Mouse (Mus musculus) layer of hippocampus, adult 9-11 months (tissue): ENCODE results near the gene Zdhhc24.
"Not testable (repeated sequence)": the region's sequence is repeated elsewhere in the genome, so short reads cannot be mapped to it uniquely, and the experiment has no call there.

Experiments used
- DNase-seq: peaks from one replicate; pipeline ENCODE4 v3.0.0; 2022

The Zdhhc24 gene

DNA sequence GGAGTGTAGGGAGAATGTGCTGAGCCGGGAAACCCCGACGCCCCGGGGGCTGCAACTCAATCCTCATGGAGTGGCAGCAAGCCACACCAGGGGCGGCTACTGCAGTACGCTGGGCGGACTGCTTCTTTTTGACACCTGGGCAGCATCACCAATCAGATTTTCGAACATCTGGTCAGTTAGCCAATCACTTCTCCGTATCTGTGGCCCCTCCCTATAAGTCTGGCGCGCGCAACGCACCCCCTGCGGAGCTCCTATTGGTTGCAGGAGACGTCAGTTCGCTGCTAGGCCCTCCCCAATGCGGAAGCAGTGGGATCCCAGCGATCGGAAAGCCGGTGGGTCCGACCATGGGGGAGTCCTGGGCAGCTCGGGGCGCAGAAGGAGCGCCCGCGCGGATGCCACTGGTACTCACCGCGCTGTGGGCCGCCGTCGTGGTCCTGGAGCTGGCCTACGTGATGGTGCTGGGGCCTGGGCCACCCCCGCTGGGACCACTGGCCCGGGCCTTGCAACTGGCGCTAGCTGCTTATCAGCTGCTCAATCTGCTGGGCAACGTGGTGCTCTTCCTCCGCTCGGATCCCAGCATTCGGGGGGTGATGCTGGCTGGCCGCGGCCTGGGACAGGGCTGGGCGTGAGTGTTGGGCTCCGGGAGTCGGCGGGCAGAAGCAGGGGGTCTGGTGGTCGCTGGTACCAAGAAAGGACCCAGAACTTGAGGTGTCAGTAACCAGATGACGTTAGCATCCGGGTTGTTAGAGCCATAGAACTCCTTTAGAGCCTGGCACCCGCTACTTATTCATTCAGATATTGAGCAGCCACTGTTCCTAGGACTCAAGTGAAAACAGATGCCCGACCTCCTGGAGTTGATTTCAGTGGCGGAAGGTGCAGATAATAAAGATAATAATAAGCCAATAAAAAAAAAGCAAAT lies at the start of gene Zdhhc24:
Zdhhc24 (plus strand) TSS at position 264 of the 919 bp plus-strand sequence.
- DNase-seq, result peak; percentile 95

DNA sequence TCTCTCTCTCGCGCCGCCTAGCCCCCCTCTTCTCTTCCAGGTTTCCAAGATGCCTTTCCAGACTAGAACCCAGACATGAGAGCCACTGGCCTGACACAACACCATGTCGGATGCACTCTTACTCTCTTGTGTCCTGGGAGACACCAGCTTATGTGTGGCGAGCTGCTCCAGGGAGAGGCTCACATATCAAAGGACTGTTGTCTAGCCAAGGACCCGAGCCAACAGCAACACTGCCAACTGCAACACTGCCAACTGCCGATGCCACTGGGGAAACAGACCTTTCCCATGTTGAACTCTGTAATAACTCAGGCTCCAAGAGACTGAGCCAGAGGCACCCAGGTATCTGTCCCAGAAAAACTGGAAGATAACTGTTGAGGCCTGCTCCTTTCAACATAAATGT lies 49.3 kb upstream of the Zdhhc24 start:
- peak; percentile 62 for DNase-seq

DNA sequence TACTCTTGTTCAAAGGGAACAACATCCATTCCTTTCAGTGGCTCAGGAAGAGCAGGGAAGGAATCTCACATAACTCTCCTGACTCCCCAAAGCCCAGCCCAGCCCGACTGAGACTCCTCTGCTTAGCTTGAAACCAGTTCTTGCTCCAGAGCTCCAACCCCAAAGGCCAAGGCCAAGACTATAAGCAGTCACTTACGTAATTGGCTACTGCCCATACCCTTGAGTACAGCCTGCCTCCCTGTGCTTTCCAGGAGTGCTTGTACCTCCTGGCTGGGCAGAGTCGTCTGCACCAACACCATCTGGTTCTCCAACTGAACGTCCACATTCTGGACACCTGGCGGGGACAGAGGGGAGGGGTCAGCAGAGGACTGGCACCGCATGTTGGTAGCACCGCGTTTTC lies 44.5 kb upstream of the Zdhhc24 start:
- DNase-seq, result no peak

DNA sequence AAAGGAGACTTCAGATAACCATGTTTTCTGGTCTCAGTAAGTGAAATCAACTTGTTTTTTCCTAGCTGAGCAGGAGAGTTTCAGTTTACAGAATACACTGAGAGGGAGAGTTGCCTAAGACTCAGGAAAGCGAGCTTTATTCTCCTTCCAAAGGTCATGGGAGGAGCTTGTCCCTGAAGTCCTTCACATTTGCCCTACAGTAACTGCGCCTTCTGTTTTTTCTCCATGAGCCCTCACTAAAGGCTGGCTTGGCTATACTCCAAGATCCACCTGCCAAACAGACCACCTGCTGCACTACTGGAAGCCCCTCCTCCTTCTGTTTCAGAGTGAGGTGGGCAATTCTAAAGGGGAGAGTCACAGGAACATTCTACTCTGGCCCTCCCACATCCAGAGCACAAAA lies 42.4 kb upstream of the Zdhhc24 start:
- no peak for DNase-seq

DNA sequence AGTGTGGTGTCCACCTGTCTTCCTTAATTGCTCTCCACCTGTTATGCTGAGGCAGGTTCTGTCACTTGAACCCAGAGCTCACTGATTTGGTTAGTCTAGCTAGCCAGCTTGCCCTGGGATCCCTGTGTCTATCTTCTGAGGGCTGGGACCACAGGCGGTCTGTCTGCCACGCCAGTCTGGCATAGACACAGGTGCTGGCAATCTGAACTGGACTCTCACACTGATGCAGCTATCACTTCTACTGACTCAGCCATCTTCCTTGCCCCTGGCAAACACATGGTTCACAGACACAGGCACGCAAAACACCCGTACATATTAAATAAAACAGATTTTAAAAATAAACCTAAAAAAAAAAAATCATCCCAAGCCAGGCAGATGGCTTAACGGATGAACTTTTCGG lies 41.4 kb upstream of the Zdhhc24 start:
- no peak for DNase-seq

DNA sequence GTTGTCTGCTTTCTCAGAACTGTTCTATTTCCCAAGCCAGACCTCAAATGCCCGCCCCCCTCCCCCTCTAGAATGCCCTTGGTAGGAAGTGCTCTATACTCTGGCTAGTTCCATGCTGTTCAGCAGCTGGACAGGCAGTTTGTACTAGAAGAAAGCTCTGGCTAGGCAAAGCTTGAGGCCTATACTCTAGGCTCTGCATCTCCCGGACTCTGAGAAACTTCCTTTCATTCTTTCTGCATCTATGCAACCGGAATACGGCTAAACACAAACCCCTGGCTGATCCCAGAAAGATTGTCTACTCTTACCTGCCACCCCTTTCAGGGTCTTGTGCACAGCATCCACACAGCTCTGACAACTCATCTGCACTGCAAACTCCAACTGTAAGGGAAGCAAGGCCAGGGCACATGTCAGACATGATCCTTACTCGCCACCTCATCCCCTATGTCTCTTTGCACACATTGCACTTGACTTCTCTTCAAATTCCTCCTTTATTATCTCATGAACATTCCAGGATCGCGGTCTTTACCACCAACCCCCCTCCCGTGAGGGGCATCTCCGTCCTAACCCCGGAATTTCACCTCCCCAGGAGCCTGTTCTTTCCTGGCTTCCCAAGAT lies 39.8 kb upstream of the Zdhhc24 start:
- DNase-seq, result no peak

DNA sequence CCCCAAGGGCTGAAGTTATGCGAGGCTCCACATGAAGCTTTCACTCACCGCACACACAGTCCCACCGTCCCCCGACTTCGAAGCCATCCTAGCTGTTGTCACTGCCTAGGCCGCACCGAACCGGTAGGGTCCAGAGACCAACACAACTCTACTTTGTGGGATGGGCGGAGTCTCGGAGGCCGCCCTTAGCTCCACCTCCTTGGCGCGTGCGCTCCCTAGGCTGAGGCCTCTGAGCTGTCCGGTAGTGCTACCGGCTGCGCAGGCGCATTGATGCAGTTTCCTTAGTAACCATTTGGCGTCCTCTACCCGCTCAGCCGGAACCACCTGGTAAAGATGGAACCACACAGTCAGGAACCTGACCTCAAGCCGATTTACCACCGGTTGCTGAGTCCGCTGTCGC lies 39.3 kb upstream of the Zdhhc24 start, which contains the start of the genes Ccs and Ccdc87:
Ccs (minus strand) TSS at position 184 of the 400 bp plus-strand sequence.
Ccdc87 (plus strand) TSS at position 218 of the 400 bp plus-strand sequence.
- DNase-seq, result peak; percentile 98

DNA sequence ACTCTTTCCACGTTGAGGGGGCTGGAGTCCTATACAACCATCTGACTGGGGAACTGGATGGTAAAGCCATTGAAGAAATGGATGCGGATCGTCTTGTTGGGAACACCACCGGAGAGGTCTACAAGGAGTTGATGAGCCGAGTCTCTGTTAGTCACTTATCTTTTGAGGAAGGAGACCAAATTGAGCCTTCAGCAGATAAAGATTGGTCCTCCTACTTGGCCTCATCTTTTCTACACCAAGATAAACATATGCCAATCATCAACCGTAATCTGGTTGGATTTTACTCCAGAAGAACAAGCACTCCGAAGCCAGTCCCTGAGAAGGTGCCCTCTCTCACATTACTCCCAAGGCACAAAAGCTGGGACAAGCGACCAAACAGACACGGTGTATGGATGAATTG lies 37.6 kb upstream of the Zdhhc24 start:
- DNase-seq, result no peak

DNA sequence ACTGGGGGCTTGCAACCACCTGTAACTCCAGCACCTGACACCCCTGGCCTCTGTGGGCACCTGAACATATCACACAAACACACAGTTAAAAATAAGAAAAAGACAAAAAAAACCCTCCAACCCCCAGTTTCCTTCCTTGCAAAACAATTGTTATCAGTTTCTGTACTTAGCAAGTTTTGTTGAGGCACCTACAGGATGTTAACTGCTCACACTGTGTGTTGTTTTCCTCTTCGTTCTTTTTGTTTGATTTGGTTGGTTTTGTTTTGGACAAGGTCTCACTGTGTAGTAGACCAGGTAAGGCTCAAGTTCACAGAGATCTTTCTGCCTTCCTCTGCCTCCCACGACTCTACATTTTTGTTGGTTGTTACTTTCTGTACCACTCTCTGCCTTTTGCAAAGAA lies 35.9 kb upstream of the Zdhhc24 start:
- no peak for DNase-seq

DNA sequence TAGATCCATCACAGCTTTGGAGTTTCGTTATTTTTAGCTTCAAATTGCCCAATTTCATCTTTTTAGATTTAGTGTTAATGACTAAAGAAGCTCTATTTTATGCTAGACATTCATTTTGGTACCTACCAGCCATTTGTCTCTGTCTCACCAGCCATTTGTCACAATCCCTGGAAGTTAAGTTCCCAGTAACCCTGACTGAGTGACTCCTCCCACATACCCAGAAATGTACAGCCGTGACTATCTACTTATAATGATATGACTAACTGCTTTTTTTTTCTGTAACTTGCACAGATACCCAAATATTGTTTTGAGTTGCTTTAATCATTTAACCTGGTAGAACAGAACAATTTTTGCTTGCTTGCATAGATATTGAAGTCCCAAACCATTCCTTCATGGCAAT lies 32.6 kb upstream of the Zdhhc24 start:
- DNase-seq, result no peak

DNA sequence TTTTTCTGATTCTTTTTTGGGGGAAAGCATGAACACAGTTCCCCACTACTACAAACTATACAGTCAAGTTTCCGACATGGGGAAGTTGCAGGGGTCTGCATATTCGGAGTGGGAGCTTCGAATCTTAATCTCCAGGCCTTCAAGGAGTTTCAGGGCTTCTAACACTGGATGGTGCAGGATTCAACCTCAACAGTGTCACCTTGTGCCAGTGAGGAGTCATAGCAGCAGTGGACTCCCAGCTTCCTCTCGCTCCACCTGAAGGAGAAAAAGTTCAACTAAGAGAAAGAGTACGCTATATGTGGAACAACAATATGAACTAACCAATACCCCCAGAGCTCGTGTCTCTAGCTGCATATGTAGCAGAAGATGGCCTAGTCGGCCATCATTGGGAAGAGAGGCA lies 31.0 kb upstream of the Zdhhc24 start:
- DNase-seq, result no peak

DNA sequence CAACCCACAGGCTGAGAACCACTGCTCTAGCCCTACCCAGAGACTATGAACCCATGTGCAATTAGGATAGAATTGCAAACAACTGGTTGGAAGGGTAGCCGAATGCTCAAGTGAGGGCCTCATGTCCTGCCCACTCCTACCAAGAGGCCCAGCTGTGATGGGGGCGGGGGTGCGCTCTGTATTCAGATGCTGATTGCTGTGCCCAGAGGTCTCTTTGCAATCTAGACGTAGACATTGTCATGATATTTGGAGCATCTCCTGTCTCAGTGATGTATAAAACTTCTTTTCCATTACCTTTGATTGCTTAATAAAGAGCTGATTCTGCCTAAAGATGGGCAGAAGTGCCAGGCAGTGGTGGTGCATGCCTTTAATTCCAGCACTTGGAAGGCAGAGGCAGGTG lies 28.7 kb upstream of the Zdhhc24 start:
- DNase-seq, result no peak

DNA sequence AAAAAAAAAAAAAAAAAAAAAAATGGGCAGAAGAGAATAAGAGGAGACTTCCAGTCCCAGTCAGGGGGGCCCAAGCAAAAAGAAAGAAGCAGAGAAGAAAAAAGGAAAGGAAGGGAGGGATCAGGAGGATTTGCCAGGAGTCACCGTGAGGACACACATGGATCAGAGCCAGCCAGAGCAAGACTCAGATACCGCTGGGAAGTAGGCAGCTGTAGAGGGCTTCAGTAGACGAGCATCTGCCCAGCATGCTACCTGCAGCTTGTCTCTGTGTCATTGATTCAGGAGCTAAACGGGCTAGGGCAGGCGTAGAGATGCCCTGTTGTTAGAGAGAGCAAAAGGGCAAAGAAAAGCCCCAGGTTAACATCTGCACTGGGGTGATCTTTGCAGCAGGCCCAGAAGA lies 28.2 kb upstream of the Zdhhc24 start:
- DNase-seq, result no peak

DNA sequence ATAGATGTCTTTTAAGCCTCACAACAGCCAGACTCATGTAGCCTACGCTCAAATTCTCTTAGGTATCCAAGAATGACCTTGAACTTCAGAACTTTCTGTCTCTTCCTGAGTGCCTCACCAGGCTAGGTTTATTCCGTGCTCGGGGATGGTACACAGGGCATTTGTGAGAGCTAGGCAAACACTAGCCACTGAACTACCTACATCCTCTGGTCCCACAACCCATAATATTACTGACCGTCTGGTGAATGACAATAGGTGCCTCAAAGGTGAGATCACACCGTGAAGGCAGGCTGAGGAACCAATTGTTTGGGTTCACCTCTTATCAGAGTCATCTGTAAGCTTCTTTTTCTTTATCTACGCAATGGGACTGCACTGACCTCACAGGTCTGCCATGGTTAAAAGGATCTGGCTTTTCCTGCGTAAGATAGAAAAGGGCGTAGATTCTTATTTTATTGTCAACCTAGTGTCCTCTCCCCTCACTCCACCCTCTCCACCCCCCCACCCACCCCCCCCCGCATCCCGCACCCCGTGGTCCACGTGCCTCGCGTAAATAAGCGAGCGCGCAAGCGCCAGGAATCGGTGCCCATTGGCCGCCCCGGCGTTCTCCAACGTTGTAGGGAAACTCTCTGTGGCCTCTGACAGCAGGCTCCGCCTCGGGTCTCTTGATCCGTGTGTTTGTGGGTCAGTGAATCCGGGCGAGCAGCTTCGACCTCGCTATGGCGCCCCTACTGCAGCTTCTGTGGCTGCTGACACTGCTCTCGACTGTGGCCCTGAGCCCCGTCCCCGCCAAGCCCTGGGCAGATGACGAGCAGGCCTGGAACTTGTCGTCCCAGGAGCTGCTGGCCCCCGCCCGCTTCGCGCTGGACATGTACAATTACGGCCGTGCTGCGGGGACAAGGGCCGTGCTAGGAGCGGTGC lies 23.7 kb upstream of the Zdhhc24 start, which contains the start of gene Ctsf:
Ctsf (plus strand) TSS at position 579 of the 918 bp plus-strand sequence.
- DNase-seq, result peak; percentile 94

DNA sequence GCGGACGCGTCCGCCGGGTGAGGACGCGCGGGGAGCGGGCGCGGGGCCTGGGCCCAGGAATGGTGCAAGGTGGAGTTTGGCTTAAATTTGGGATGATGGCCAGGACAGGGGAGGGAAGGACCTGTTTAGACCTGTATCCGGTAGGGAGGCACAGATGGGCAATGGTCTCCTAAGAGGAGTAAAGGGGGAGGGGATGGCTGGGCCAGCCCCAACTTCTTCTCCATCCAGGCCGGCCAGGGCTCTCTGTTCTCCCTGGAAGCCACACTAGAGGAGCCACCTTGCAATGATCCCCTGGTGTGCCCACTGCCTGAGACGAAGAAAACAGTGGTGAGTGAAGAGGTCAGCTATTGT lies 23.0 kb upstream of the Zdhhc24 start:
- DNase-seq, result no peak

DNA sequence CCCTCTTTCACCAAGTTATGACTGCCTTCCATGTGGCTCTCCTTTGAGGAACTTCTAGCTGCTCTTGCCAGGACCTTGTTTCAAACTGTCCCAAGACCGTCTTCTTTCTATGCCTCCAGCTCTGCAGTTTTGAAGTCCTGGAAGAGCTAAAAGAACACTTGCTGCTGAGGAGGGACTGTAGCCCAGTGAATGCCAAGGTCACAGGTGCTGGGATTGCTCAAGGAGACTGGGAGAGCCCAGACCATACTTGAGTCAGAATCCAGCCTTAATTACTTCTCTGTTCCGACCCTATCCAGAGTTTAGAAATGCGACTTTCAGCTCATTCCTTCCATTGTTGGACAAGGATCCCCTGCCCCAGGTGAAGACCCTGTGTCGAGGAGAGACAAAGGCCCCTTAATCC lies 22.5 kb upstream of the Zdhhc24 start:
- no peak for DNase-seq

DNA sequence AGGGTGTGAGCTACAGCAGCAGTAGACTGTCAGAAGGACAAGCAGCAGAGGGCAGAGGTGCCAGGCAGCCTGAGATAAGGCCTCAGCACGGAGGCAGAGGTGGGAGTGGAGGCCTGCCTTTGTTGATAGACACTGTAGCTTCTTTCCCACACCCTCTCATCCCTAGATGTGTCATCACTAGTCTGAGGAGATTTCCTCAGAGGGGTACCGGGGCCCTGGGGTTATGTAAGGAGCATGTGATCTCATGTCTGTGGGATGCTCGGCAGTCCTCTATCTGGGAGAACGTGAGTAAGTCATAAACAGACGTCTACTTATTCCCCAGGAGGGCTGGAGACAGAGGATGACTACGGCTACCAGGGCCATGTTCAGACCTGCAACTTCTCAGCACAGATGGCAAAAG lies 19.4 kb upstream of the Zdhhc24 start:
- DNase-seq, result no peak

DNA sequence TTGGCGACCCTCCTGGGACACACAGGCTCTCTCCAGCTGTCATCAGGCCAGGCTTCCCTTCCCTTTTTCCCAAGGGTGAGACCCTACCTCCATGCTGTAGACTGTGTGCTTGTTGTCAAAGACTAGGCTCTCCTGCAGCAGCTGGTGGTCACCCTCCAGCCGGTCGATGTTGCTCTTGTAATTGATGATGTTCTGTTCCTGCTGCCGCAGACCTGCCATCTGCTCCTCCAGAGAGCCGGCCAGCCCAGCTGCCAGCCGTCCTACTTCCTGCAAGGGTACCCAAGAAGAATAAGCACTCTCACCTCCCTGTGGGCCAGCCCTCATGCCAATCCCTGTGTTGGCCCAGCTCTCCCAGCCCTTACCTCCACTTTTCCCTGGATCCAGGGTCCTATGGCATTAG lies 15.4 kb upstream of the Zdhhc24 start:
- DNase-seq, result no peak

DNA sequence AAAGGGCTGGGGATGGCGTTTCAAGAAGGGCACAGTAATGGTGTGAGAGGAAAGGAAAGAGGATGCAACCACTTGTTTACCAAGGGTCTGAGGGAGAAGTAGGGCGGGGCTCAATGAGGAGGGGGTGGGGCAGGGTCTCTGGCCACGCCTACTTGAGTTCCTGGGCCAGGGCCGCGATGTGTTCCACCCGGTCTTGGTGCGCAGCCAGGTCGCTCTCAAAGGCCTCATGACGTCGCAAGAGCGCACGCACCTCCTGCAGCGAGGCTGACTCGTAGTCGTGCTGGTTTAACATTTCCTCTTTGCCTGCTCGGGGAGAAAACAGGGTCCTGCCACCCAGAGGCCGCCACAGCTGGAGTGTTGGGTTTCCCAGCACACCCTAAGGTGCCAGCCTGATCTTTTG lies 13.3 kb upstream of the Zdhhc24 start:
- no peak for DNase-seq

DNA sequence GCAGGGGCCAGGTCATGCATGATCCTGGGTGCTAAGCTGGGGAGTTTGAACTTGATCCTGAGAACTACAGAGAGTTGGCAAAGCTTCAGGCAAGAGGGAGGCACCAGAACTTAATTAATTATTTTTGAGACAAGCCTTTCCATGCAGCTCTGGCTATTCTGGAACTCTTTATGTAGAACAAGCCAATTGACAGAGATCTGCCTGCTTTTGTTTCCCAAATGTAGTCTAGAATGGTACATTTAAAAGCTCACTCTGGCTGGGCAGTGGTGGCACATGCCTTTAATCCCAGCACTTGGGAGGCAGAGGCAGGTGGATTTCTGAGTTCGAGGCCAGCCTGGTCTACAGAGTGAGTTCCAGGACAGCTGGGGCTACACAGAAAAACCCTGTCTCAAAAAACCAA lies 3.9 kb upstream of the Zdhhc24 start:
- DNase-seq, result not testable (repeated sequence)

DNA sequence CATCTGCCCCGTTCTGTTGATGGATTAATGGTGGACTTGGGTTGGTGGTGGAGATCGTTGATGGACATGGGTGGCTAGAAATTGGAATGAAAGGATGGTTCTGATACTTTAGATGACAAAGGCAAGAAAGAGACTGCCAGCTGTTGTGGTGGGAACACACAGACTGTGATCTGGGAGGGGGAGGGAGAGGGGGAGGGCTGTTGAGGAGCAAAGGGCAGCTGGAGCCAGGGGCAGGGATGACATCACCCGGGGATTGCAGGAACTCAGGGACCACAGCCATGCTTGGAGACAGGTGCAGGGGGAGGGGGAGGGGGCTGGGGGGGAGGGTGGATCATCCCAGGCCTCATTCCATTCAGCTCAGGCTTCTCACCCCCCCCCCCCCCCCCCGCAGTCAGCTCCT lies 2.2 kb upstream of the Zdhhc24 start:
- no peak for DNase-seq

DNA sequence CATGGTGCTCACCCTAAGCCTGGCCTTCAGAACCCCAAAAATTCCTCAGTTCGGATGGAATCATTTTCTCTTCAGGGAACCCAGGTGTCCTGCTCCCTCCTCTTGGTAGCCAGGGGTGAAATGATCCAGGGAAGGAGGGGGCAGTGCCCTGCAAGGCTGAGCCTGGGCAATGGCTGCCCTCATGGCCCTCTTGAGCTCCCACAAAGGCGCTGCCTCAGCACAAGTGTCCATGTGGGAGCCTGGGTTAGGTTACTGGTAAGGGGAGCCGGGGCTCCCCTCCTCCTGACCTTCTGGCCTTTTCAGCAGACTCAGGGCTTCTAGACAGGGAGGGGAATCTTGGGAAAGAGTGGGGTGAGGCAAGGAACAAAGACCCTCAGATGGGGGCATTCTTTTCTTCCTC lies 1.7 kb upstream of the Zdhhc24 start:
- DNase-seq, result no peak

DNA sequence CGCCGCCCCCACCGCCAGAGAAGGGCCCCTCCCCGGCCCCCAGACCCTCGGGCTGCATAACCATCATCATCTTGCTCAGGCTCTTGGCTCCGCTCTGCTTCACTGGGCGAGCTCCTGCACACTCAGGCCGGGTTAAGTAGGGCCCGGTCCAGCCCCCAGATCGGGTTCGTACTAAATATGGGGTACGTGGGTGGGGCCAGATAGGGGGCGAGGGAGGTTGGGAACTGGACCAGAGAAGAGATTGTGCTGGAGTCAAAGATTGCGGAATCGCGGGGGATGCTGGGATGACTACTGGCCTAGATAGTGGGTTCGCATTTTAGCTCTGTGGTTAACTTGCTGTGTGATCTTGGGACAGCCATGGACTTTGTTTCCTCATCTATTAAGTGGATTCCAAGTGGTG lies 683 bp upstream of the Zdhhc24 start, which contains the start of gene Actn3:
Actn3 (minus strand) TSS at position 125 of the 400 bp plus-strand sequence.
- DNase-seq, result no peak
